Mouse (Mus musculus) G1E (cell line): ENCODE data around the gene Pard3b. TPM values are rescaled to one million over a fixed set of nuclear protein-coding genes. Genes with fewer than 3 reads are reported as not detected.

Experiments
- ATAC-seq: 2 replicates; pipeline ENCODE4 v1.8.0; 2016; ENCODE audit warnings: mild to moderate bottlenecking; ENCODE audit not compliant: insufficient number of reproducible peaks, poor library complexity, low FRiP score, severe bottlenecking; ENCODE audit errors: extremely low read depth
- DNase-seq: peaks from one replicate; pipeline ENCODE4 v3.0.0; 2012; ENCODE audit warnings: low spot score
- H3K27me3 ChIP-seq: 2 replicates; pipeline ENCODE4 v1.6.1; 2012; ENCODE audit warnings: mild to moderate bottlenecking, low read length, inconsistent platforms; ENCODE audit not compliant: insufficient read depth
- H3K36me3 ChIP-seq: replicated peaks from 2 replicates; pipeline ENCODE3; 2012; ENCODE audit warnings: mild to moderate bottlenecking, inconsistent platforms
- H3K4me1 ChIP-seq: 2 replicates; pipeline ENCODE4 v1.6.1; 2012; ENCODE audit warnings: low read depth, low read length, inconsistent platforms, mixed read lengths; ENCODE audit not compliant: insufficient read depth
- H3K4me3 ChIP-seq: 2 replicates; pipeline ENCODE4 v1.5.1; 2012; ENCODE audit warnings: low read depth, mild to moderate bottlenecking, inconsistent platforms, low read length, moderate library complexity, mixed read lengths
- H3K9me3 ChIP-seq: replicated peaks from 2 replicates; pipeline ENCODE4 v1.6.1; 2012; ENCODE audit warnings: inconsistent platforms
- CTCF ChIP-seq: IDR thresholded peaks from 2 replicates; pipeline ENCODE4 v1.5.1; 2012; ENCODE audit warnings: low read depth, low read length, inconsistent platforms, mixed read lengths
- GATA1 ChIP-seq: IDR thresholded peaks from 2 replicates; pipeline ENCODE4 v1.6.1; 2012; ENCODE audit warnings: borderline replicate concordance, low read length, inconsistent platforms, mixed read lengths
- GATA2 ChIP-seq: IDR thresholded peaks from 2 replicates; pipeline ENCODE4 v1.6.1; 2012; ENCODE audit warnings: low read depth, low read length, inconsistent platforms, borderline replicate concordance
- POLR2AphosphoS5 ChIP-seq: IDR thresholded peaks from 2 replicates; pipeline ENCODE4 v1.6.1; 2012; ENCODE audit warnings: low read depth, low read length, inconsistent platforms; ENCODE audit not compliant: insufficient replicate concordance
- TAL1 ChIP-seq: conservative IDR thresholded peaks from 2 replicates; pipeline ENCODE4 v1.6.1; 2012; ENCODE audit warnings: low read depth, low read length, inconsistent platforms, mixed read lengths
- polyA plus RNA-seq: library from polyadenylated mRNA; stranded (reverse); fragments of >175 nt; gene quantifications from 2 replicates; pipeline ENCODE4 v1.2.3, GENCODE M21; 2012
- total RNA-seq, 2 experiments: library from RNA; stranded (forward) in 1 of 2; stranded (reverse) in 1 of 2; fragments of 200-1000 nt in 1 of 2; fragments of >200 nt in 1 of 2; fragmentation: Nextera tagmentation in 1 of 2; gene quantifications; 2 replicates each; pipeline ENCODE4 v1.2.3; 2014 to 2017

Gene Pard3b
- total and polyA plus RNA-seq, 3 experiments, result 0.33 TPM; not detected in 2

GRCm38 (mm10) chr1:61934760-61935159 is 296.1 kb downstream of the Pard3b start:
- TF ChIP-seq CTCF, result no peak
- Histone ChIP-seq H3K27me3 (no peaks in the 10 kb centered on the region; the same call in 1 of the 2 replicates), H3K36me3 (no peaks in the 10 kb centered on the region), H3K9me3 (no peaks in the 10 kb centered on the region), H3K4me1 (no peaks in the 10 kb centered on the region), H3K4me3 (no peak overlapping the region)
- no peak for DNase-seq
- ATAC-seq, result no peak

- DNase-seq (no peak), ATAC-seq (no peak)
- no peaks in the 10 kb centered on the region for H3K4me1 ChIP-seq
- H3K4me3 ChIP-seq, result no peak overlapping the region
- TF ChIP-seq GATA1 (no peak), CTCF (no peak), GATA2 (no peak), TAL1 (no peak), POLR2AphosphoS5 (no peak)
- no peaks in the 10 kb centered on the region for H3K36me3 ChIP-seq
- no peaks in the 10 kb centered on the region; the same call in 1 of the 2 replicates for H3K27me3 ChIP-seq
- H3K9me3 ChIP-seq, result no peaks in the 10 kb centered on the region
Measured at GRCm38 (mm10) chr1:61939882-61940281, 301.3 kb downstream of the Pard3b start.

- TF ChIP-seq TAL1, result no peak
- TF ChIP-seq CTCF, result no peak
- no peak for TF ChIP-seq GATA2
- no peak for TF ChIP-seq GATA1
- TF ChIP-seq POLR2AphosphoS5, result no peak
- Histone ChIP-seq H3K4me1 (no peaks in the 10 kb centered on the region), H3K36me3 (no peaks in the 10 kb centered on the region), H3K4me3 (no peak overlapping the region), H3K27me3 (peaks cover 3% of the 10 kb centered on the region), H3K9me3 (no peaks in the 10 kb centered on the region)
- DNase-seq, result no peak
- ATAC-seq, result no peak
Measured at GRCm38 (mm10) chr1:61961533-61961932, 322.9 kb downstream of the Pard3b start.

GRCm38 (mm10) chr1:61962571-61962970 is 323.9 kb downstream of the Pard3b start:
- ATAC-seq, result no peak

GRCm38 (mm10) chr1:61967124-61967523 is 328.5 kb downstream of the Pard3b start:
- no peaks in the 10 kb centered on the region for H3K36me3 ChIP-seq
- DNase-seq (no peak), ATAC-seq (no peak)
- no peaks in the 10 kb centered on the region for H3K9me3 ChIP-seq
- no peak; the same call in 1 of the 2 replicates for TF ChIP-seq CTCF
- no peak for TF ChIP-seq POLR2AphosphoS5
- TF ChIP-seq GATA2, result no peak
- TF ChIP-seq TAL1, result no peak
- TF ChIP-seq GATA1, result no peak
- H3K4me3 ChIP-seq, result no peak overlapping the region
- no peaks in the 10 kb centered on the region for H3K4me1 ChIP-seq
- no peaks in the 10 kb centered on the region for H3K27me3 ChIP-seq

More at GRCm38 (mm10) chr1:61962571-61962970, 323.9 kb downstream of the Pard3b start:
- Histone ChIP-seq H3K36me3 (no peaks in the 10 kb centered on the region), H3K9me3 (no peaks in the 10 kb centered on the region), H3K4me3 (no peak overlapping the region), H3K27me3 (peaks cover 3% of the 10 kb centered on the region), H3K4me1 (no peaks in the 10 kb centered on the region)
- TF ChIP-seq GATA1 (no peak), GATA2 (no peak), POLR2AphosphoS5 (no peak), CTCF (no peak), TAL1 (no peak)
- DNase-seq, result no peak

GRCm38 (mm10) chr1:61967807-61968206 is 329.2 kb downstream of the Pard3b start:
- no peak for ATAC-seq
- DNase-seq, result no peak
- TF ChIP-seq CTCF (no peak), GATA1 (no peak), TAL1 (no peak), POLR2AphosphoS5 (no peak), GATA2 (no peak)
- H3K9me3 ChIP-seq, result no peaks in the 10 kb centered on the region
- H3K27me3 ChIP-seq, result no peaks in the 10 kb centered on the region
- H3K4me3 ChIP-seq, result no peak overlapping the region
- H3K36me3 ChIP-seq, result no peaks in the 10 kb centered on the region
- H3K4me1 ChIP-seq, result no peaks in the 10 kb centered on the region

- Histone ChIP-seq H3K9me3 (no peaks in the 10 kb centered on the region), H3K36me3 (no peaks in the 10 kb centered on the region), H3K4me1 (no peaks in the 10 kb centered on the region), H3K4me3 (no peak overlapping the region), H3K27me3 (no peaks in the 10 kb centered on the region)
- ATAC-seq, result no peak
- TF ChIP-seq TAL1 (no peak), GATA2 (no peak), POLR2AphosphoS5 (no peak), GATA1 (no peak), CTCF (no peak)
- no peak for DNase-seq
Measured at GRCm38 (mm10) chr1:61997711-61998110, 359.1 kb downstream of the Pard3b start.
